Mouse (Mus musculus) fibroblast of lung, adult 2 months (primary cell): ENCODE measurements around the gene Pank2.
"Not testable (repeated sequence)": the region's sequence is repeated elsewhere in the genome, so short reads cannot be mapped to it uniquely, and the experiment has no call there.

Experiments
- DNase-seq: peaks from one replicate; pipeline ENCODE4 v3.0.0-alpha.2; 2011; ENCODE audit warnings: low read depth

Gene Pank2

DNA sequence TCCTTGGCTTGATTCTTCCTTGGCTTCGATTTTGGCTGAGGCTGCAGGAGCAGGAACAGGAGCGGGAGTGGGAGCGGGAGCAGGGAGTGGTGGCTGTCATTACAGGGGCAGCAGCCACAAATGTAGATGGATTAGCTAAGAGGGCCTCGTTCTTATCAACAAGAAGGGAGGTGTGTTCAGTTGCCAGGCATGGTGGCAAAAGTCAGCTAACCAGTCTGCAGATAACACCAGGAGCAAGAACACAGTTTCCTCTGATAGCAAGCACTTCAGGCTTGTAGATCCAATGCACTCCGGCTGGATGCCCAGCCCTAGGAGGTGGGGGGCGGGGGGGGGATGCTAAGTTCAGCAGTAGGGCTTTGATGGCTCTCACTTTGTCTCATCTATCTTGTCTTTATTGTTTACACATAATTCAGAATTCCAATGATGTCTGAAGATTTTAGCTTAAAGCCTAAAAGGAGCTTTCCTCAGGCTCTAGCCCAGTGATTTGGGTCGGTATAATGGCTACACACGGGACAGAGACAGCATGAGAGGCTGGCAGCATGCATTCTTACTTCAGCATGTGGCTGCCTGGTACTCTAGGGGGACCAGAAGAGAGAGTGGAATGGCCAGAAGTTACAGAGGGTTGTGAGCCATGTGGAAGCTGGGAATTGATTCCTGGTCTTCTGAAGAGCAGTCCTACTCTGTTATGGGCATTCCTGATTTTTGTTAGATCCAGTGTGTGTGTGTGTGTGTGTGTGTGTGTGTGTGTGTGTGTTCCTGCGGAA is 1.6 kb upstream of the Pank2 start:
- DNase-seq: no peak

DNA sequence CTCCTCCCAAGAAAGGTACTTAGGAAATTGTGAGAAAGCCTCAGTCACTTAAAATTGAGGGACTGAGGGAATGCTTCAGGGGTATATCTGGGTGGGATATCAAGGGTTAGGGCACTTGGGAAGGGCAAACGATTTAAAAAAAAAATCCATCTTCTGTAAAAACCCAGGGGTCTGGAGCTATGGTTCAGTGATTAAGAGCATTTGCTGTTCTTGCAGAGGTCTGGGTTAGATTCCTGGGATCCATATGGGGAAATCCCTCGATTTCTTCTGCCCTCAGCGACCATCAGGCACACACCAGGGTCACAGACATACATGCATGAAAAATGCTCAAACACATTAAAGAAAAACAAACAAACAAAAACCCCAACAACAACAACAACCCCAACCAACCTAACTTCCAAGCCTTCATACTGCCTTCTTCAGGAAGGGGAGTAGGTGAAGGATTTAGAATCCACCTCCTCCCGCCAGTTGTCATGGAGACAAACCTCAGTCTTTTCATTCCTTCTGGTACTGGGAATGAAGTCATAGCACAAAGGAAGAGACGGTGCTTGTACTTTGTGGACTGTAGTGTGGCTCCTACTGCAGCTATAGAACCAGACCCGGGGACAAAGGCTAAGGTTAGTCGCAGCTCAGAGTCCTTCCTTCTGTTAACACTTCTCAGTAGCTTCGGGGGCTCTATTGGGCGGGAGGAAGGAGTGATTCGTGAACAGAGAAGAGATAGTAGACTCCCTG is 648 bp upstream of the Pank2 start:
- DNase-seq: no peak

DNA sequence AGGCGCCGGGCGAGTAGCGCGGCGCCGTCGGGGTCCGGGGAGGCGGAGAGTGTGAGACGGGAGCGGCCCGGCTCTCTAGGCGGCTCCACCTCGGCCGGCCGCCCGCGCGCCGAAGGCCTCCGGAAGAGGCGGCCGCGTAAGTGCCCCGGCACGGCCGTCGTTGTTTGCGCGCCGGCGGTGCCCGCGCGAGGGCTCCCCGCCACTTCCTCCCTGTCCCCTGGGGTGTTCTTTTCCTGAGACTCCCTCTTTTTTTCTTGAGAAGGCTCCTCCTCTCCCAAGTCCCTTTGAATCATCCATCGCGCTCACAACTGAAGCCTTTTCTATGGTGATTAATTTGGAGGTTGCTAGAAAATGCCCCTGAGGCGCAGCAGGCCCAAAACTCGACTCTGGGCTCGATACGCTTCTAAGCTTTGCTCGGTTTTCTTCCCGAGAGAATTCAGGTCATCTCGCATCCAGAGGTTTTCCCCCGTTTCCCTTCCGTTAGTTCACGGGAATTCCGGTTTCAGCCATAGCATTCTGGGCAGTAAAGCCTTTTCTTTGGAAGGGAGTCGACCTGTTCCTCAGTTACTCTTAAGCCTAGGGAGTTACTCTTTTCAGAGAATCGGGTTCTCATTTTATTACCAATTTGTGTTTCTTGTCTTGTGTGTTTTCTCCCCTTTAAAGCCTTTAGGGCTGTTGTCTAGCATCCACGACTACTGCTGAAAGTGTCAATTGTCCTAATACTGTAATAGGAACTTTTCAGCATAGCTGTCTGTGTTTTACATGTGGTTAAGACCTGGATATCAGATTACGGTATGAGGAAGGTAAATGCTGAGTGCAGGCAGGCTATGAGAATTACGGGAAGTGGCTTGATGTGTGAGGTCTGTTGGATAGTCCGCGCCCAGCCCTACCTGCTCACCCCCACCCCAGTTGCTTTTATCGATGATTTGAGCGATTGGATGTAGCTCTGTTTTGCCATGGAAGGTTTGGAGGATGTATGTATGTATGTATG is 680 bp downstream of the Pank2 start:
- peak; percentile 28 for DNase-seq

DNA sequence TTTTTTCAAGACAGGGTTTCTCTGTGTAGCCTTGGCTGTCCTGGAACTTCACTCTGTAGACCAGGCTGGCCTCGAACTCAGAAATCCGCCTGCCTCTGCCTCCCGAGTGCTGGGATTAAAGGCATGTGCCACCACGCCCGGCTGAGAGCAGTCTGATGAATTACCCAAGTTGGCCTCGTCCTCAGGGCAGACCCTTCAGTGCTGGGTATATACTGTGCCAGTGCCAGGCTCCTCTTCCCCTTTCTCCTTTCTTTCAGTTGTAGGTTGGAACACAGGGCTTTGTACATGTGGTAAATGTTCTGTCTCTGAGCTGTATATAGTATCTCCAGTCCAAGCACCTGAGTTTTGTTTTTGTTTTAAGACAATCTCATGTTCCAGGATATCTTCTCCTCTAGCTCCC is 1.7 kb downstream of the Pank2 start:
- DNase-seq: no peak

DNA sequence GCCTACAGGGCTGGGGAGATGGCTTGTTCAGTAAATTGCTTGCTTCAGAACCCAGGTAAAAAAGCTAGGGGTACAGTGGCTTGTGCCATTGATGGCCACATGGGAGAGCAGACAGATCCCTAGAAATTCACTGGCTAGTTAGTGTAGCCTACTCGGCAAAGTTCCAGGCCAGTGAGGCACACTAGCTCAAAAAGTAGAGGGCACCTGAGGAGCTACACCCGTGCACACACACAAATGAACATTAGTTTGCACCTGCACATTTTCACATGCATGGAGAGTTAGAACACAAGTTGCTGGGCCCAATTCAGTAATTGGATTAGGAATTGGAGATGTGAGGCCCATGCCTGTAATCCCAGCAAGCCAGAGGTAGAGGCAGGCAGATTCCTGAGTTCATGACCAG is 2.8 kb downstream of the Pank2 start:
- DNase-seq: no peak

DNA sequence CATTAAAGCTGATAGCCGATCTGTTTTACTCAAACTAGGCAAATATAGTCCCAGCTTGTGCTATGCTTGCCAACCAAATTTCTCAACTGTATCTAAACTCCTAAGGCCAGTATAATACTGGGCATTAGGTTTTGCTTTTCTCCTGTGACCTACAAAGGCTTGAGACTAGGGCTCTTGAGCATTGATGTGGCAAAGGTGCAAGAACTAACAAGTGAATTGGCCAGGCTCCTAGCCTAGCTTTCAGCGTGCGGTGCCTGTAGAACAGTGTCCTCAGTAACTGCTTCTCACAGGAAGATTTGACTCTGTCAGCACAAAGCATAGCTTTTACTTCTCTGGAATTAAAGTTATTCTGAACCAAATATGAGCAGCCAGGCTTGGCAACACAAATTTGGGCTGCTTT is 13.2 kb downstream of the Pank2 start:
- DNase-seq: no peak

DNA sequence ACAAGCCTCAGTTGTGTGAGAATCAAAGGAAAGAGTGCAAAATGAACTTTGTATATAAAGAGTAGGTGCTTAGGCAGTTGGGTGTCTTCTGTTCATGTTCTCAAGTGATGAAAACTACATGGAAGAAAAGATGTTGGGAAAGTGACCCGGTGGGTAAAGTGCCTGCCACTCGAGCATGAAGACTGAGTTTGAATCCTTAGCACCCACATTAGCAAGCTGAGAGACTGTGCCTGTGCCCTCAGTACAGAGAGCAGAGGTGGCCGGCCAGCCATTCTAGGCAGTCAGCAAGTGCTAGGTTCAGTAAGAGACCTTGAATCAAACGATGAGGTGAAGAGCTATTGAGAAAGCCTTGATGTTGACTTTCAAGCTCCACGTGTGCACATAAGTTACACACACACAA is 14.4 kb downstream of the Pank2 start:
- no peak for DNase-seq

DNA sequence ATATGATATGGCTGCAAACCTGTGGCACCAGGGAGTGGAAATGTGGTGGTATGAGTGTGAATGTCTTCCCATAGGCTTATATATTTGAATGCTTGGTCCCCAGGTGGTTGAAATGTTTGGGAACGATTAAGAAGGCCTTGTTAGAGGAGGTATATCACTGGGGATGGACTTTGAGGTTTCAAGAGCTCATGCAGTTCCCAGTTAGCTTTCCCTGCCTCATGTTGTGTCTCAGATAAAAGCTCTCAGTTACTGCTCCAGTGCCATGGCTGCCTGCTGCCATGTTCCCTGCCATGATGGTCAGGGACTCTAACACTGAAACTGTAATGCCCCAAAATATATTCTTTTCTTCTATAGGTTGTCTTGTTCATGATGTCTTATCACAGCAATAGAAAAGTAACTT is 19.3 kb downstream of the Pank2 start:
- DNase-seq: no peak

DNA sequence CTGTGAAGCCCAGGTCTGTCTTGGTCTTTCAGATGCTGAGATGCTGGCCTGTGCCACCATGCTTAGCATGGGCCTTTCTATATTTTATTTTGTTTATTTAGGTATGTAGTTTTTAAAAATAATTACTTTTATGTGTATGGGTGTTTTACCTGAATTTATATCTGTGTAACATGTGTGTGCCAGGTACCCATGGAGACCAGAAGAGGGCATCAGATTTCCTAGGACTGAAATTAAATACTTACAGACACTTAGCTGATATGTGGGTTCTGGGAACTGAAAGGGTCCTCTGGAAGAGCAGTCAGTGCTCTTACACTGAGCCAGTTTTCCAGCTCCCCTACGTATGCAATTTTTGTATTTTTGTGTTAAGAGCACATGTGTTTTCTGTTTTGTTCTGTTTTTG is 24.0 kb downstream of the Pank2 start:
- DNase-seq: no peak

DNA sequence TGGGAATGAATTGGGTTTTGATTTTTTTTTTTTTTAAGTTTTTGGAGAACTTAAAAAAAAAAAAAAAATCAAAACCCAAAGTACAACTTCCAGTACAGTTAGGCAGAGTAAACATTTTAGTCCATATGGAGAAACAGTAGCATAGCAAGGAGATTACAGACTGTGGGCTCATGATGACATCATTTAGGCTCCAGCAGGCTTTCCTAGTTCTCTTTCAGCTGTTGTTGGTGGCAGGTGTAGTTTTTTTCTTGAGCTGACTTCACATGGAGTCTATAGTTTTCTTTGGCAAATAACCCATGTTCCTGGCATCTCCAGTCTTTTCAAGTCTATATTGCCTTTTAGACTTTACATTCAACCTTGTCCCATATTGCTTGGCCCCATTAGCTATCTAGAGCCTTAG is 28.4 kb downstream of the Pank2 start:
- no peak for DNase-seq

DNA sequence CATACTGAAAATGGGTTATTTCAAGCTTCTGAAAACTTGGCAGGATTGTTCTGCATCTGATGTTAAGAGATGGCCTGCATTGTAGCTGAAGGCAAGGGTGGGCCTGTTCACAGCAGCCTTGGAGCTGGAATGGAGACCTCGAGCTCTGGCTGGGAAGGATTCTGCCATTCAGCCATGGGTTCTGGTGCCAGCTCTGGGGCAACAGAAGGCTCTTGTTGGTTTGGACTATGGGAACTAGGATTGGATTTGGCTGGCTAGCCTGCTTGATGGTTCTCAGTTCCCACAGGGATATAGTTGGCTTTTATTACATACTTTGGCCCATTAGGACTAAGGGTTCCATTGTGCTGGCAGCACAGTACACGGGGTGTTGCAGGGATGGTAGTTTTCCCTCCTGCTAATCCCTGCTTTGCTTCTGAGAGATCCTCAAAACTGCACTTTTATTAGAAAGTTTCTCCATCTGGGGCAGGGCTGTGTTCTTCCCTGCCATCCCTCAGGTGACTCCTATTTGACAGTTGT is 34.5 kb downstream of the Pank2 start:
- DNase-seq: no peak

DNA sequence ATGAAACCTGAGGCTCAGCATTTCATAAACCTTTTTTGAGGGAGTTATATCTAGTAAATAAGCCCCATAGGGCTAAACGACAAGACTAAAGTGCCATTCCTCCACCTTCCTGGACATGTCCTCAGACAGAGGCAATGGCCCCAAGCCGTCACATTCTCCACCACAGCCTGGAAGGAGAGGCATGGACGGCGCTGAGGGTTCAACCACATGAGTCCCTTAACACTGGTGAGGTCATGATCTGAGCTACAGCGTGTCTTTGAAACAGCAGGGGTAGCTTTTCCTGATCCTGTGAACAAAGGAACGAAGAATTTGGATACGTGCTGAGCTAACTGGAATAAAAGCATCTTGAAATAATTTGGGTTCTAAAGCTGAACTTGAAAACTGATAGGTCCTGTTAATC is 36.4 kb downstream of the Pank2 start:
- DNase-seq: not testable (repeated sequence)

DNA sequence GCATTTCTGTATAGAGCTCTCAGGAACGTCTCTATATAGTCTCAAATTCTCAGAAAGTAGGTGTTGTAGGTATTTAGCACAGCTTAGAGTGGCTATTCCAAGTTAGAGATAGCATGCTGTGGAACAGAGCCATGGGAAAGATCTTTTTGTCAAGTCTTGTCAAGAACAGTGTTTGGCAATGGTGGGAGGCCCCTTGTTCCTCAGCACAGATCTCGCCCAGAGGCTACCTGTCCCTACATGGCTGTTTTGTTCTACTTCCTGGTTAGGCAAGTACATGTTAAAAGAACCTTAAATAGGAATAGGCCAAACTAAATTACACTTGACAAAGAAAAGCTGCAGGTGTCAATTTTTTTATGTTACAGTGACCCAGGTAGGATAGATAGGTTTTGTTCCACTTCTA is 38.2 kb downstream of the Pank2 start:
- DNase-seq: no peak

DNA sequence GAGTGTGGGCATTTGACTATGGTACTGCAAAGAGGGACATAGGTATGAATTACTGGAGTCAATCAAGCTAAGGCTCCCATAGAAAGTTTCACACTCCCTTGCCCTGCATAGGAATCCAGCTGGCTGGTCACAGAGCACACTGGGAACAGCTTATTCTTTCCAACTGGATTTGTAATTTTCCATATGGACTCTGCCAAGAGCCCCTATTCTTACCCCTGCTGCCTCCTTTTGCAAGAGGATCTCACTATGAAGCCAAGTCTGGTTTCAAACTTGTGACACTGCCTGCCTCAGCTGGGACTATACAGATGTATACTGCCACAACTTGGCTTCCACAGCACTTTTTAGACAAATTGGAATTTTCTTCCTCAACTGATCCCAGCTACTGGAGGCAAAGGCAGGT is 39.3 kb downstream of the Pank2 start:
- no peak for DNase-seq

DNA sequence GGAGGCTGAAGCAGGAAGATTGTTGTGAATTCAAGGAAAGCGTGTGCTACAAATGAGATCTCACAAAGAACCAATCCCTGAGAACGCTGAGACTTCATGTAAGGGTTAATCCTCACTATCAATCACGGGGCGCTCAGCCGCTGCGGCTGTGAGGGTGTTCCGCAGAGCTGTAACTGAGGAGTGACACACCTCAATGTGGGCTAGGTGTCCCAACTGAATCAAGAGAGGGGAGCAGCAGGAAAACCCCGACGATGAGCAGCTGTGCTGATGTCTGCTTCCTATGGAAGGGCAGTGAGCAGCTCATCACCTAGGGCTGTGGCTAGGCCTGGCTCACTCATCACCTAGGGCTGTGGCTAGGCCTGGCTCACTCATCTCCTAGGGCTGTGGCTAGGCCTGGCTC is 42.2 kb downstream of the Pank2 start:
- DNase-seq: no peak

DNA sequence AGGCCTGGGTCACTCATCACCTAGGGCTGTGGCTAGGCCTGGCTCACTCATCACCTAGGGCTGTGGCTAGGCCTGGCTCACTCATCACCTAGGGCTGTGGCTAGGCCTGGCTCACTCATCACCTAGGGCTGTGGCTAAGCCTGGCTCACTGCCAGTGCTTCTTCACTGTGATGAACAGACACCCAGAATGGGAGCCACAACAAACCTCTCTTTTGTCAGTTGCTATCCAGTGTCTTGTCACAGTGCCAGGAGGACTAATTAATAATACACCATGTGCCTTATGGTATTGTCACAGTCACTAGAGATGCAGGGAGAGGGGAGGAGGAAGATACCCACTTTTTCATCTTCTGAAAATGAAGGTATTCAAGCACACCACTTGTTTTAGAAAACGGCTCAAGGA is 42.9 kb downstream of the Pank2 start:
- DNase-seq: peak; percentile 5

DNA sequence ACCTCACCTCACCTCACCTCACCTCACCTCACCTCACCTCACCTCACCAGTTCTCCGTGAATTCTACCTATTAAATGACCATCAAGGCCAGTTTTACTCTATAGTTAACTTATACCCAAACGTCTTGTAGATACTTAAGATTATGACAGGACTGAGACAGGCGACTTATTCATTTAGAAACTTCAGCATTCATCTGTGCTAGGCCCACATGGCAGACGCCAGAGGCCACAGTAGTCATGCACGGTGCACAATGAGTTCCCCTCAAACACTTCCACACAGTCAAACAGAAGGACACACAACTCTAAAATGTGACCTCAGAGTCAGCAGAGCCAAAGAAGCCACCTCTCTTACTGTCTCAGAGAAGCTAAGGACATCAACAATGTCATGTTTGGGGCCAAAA is 45.1 kb downstream of the Pank2 start:
- DNase-seq: no peak

DNA sequence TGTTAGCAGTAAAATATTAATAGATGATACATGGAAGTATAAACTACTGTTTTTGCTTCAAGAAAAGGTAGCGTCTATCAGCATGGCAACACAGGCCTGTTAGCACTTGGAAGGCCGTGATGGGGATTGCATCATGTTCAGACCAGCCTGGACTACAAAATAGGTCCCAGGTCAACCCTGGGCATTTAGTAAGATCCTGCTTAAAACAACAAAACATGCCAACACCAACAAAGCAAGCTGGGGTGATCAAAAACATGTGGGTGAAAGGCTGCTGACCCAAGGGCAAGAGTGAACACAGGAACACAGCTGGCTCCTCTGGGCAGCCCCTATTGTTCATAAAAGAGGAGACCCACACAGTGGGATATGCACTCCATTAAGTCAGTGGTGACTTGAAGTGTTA is 45.5 kb downstream of the Pank2 start:
- DNase-seq: no peak

DNA sequence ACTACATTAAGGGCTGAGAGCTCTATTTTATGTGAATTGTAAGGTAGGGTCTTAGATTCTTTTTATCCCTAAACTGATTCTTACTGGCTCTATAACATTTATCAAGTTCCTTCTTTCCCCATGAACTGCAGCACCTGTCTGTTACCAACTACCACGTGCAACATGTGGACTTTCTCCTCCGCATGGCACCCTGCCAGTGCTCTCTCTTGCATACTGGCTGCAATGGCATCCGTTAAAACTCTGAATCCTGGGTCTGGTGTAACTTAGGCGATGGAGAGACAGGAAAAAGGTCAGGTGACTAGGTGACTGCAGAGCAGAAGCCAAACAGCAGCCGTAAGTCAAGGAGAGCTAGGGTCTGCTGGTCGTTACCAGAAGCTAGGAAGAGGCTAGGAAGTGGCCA is 47.0 kb downstream of the Pank2 start:
- no peak for DNase-seq

DNA sequence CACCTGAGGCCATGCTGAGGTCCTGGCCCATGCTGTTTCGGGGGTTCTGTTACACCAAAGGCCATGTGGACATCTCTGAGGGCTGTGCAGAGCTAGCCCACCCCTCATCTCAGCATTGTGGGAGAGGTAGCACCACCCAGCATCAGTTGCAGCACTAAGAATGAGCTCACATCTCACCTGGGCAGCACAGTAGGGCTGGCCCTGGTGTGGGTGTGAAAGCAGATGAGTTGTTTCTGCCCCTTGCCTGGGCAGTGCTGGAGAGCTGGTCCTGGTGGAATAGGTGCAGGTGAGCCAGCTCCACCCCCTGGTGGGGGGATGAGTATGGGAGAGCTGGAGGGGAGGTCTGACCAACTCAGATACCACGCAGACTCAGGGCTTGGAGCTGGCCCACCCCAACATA is 53.9 kb downstream of the Pank2 start:
- no peak for DNase-seq

DNA sequence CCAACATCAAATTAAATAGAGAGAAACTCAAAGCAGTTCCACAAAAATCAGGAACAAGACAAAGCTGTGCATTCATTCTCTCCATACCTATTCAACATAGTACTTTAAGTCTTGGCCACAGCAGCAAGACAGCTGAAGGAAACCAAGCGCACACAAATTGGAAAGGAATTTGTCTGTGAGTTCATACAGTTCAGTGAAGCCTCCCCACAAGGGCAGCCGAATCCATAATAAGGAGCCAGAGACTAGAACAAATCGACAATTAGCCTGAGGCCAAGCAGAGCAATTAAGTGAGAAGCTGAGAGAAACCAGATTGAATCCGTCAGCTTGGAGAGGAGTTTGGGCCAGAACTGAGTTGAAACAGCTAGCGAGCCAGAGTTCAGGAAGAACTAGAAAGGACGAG is 57.1 kb downstream of the Pank2 start:
- DNase-seq: no peak

DNA sequence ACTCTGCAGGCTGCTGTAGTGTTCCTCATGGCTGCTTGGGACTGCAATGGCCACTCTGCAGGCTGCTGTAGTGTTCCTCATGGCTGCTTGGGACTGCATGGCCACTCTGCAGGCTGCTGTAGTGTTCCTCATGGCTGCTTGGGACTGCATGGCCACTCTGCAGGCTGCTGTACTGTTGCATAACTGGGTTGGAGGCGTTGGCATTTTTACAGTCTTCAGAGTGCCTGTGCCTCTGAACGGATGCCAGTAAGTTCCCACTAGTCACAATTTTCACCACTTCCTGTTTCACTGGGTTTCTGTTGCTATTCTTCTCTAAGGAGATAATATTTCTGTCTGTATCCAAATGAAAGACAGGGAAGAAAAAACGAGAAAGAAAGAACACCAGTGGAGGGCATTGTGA is 58.9 kb downstream of the Pank2 start:
- peak; percentile 54 for DNase-seq
